1 mouse cellular context compared by ENCODE assay signal in genomic region chr2:29868949-29869645, GRCm38 (mm10).
TF ChIP-seq lines count a peak whose summit lies in the region.

Cercam (plus strand) TSS chr2:29869164.

TF ChIP-seq in MEL, 35 proteins besides CTCF, POLR2A, EP300 and RAD21 (continued from another document):
- TF ChIP-seq ELF1 (IDR thresholded peaks at IDR 0.05; ENCODE audit: low read depth, low read length) (peak; percentile 61), ZKSCAN1 (IDR thresholded peaks at IDR 0.05; ENCODE audit: low read depth, low read length) (no peak), SMC3 (IDR thresholded peaks at IDR 0.05; ENCODE audit: low read depth, low read length) (peak; percentile 71), TCF12 (IDR thresholded peaks at IDR 0.05; ENCODE audit: low read depth, low read length) (no peak), MAFK (IDR thresholded peaks at IDR 0.05; ENCODE audit: borderline replicate concordance, low read depth, low read length) (no peak), ZNF384 (IDR thresholded peaks at IDR 0.05; ENCODE audit: low read depth, low read length) (no peak), JUND (IDR thresholded peaks at IDR 0.05; ENCODE audit: low read depth, low read length) (no peak)
